Mouse (Mus musculus) neural tube, embryonic 14.5 days (tissue): ENCODE measurements around the gene Tmem200a. TPM values are rescaled to one million over a fixed set of nuclear protein-coding genes. Genes with fewer than 3 reads are reported as not detected.

Experiments
- ATAC-seq: fragments of 200-750 bp; cut with Nextera tagmentation; 2 replicates; pipeline ENCODE4 v1.8.0; 2017; ENCODE audit warnings: low read depth, mild to moderate bottlenecking, moderate TSS enrichment, moderate library complexity
- H3K27ac ChIP-seq: fragments of 300-500 bp; sonication (generic); 2 replicates; pipeline ENCODE4 v1.5.1; 2014; ENCODE audit warnings: low read depth, mild to moderate bottlenecking, control low read depth, low read length, moderate library complexity, mixed read lengths
- H3K27me3 ChIP-seq: fragments of 300-500 bp; sonication (generic); 2 replicates; pipeline ENCODE4 v1.6.1; 2014; ENCODE audit warnings: low read length; ENCODE audit not compliant: control insufficient read depth, insufficient read depth
- H3K36me3 ChIP-seq: fragments of 300-500 bp; sonication (generic); 2 replicates; pipeline ENCODE4 v1.6.1; 2014; ENCODE audit warnings: low read length, mixed read lengths; ENCODE audit not compliant: control insufficient read depth, insufficient read depth
- H3K4me1 ChIP-seq: fragments of 300-500 bp; sonication (generic); 2 replicates; pipeline ENCODE4 v1.6.1; 2014; ENCODE audit warnings: low read length; ENCODE audit not compliant: control insufficient read depth, insufficient read depth
- H3K4me2 ChIP-seq: fragments of 300-500 bp; sonication (generic); 2 replicates; pipeline ENCODE4 v1.6.1; 2014; ENCODE audit warnings: mild to moderate bottlenecking, low read depth, low read length, control low read depth
- H3K4me3 ChIP-seq: fragments of 300-500 bp; sonication (generic); 2 replicates; pipeline ENCODE4 v1.5.1; 2014; ENCODE audit warnings: low read depth, low read length, control low read depth, mixed read lengths
- H3K9ac ChIP-seq: fragments of 300-500 bp; sonication (generic); replicated peaks from 2 replicates; pipeline ENCODE4 v1.6.1; 2014; ENCODE audit warnings: low read depth, mild to moderate bottlenecking, control low read depth, low read length, mixed read lengths
- H3K9me3 ChIP-seq: fragments of 300-500 bp; sonication (generic); 2 replicates; pipeline ENCODE4 v1.6.1; 2016; ENCODE audit warnings: low read length; ENCODE audit not compliant: control insufficient read depth
- WGBS: fragments of 180-500 bp; shearing (Covaris S2); extraction: QIAGEN DNeasy Blood & Tissue Kit; methylation state at CpG from one replicate; pipeline ENCODE4 v1.1.7; 2014; 5-methylcytosine and 5-hydroxymethylcytosine counted together
- polyA plus RNA-seq: library from polyadenylated mRNA; unstranded; fragments of >200 nt; fragmentation: Nextera tagmentation; extraction: Ambion mirVana; gene quantifications from 2 replicates; pipeline ENCODE4 v1.2.1, GENCODE M21; 2014

Tmem200a gene
- polyA plus RNA-seq, 1 experiment from 2014 or later, result 22.6 TPM

- peak overlapping the region; percentile 80 for H3K4me3 ChIP-seq
- peaks cover 7% of the 10 kb centered on the region; the same call in 1 of the 2 replicates for H3K4me1 ChIP-seq
- 77% methylated on average over 9 of the region's 9 CpGs for WGBS
- H3K27ac ChIP-seq, result no peak overlapping the region
- no peaks in the 10 kb centered on the region for H3K9me3 ChIP-seq
- ATAC-seq, result no peak
- no peaks in the 10 kb centered on the region for H3K36me3 ChIP-seq
- H3K9ac ChIP-seq, result no peak overlapping the region
- H3K27me3 ChIP-seq, result no peaks in the 10 kb centered on the region
- H3K4me2 ChIP-seq, result peak overlapping the region; percentile 78
Measured at GRCm38 (mm10) chr10:26076949-26077348, 1.9 kb downstream of the Tmem200a start.

DNA sequence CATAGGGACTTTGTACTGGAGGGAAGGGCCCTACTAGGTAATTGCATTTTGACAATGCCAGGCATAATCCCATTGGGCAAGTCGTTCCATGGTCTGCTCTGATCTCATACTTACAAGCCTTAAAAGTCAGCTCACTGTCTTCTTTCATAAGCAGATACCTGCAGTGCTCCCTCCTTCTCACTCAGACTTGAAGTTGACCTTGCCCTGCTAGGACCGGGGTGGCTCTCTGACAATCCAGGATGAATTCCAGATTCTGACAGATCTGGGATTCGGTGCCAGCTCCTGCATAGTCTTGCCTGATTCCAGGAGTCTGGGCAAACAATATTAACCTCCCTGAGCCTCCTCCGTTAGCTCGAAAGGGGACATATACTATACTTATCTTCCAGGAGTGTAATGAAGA, 6.9 kb downstream of the Tmem200a start:
- Histone ChIP-seq H3K27ac (no peak overlapping the region), H3K27me3 (no peaks in the 10 kb centered on the region), H3K4me2 (no peak overlapping the region), H3K9ac (no peak overlapping the region), H3K4me3 (no peak overlapping the region), H3K4me1 (peaks cover 9% of the 10 kb centered on the region; the same call in 1 of the 2 replicates), H3K9me3 (no peaks in the 10 kb centered on the region), H3K36me3 (no peaks in the 10 kb centered on the region)
- 87% methylated on average over 5 of the region's 5 CpGs for WGBS
- ATAC-seq, result no peak

DNA sequence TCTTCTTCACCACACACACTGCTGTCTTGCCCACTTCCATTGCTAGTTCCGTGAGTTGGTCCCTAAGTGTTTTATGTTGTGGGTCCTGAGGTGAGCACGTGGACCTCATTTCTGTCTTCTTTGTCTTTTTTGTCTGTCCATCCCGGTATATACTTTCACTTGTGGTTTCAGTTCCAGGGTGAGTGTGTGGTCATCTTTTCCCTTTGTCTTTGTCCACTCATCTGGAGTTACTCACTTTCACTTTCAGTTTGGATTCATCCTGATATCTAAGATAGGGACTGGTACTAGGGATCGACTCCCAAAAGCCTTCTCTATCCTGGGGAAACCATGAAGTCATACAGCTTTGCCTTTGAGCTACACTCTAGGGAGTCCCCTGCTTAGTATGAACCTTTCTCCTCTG, 15.8 kb downstream of the Tmem200a start:
- no peaks in the 10 kb centered on the region for H3K36me3 ChIP-seq
- no peaks in the 10 kb centered on the region for H3K4me1 ChIP-seq
- WGBS, result 88% methylated on average over 4 of the region's 4 CpGs
- H3K4me3 ChIP-seq, result no peak overlapping the region
- H3K9me3 ChIP-seq, result no peaks in the 10 kb centered on the region
- H3K27me3 ChIP-seq, result no peaks in the 10 kb centered on the region
- H3K27ac ChIP-seq, result no peak overlapping the region
- ATAC-seq, result no peak
- H3K4me2 ChIP-seq, result no peak overlapping the region
- no peak overlapping the region for H3K9ac ChIP-seq

DNA sequence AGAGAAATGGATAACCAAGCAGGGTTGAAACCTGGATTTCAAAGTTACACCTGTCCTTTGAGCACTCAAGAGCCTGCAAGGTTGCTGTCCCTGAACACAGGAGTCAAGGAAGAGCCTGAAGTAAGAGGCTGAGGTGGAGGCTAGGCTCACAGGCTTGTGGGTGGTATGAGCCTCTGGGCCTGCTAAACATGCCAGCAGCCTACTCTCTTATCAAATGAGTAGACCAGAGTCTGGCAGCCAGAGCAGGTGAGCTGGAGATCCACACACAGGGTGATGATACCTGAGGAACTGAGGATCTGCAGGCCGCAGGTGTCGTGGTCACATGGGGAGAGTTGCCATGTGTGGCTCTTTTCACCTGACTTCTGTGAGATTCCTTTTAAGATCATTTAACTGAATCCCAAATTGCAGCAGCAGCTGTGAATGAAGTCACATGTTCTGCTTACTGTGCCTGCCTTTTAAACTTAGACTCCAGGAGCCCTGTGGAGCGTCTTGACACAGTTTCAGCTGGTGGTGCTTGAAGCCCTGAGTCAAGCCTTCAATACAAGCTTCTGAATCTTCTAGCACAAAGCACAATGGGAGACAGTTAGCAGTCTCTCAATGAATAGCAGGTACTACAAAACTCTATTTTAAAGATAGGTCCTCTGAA, 19.1 kb downstream of the Tmem200a start:
- no peaks in the 10 kb centered on the region for H3K27me3 ChIP-seq
- no peak overlapping the region for H3K27ac ChIP-seq
- no peak overlapping the region for H3K9ac ChIP-seq
- H3K36me3 ChIP-seq, result no peaks in the 10 kb centered on the region
- H3K4me1 ChIP-seq, result no peaks in the 10 kb centered on the region
- H3K4me2 ChIP-seq, result no peak overlapping the region
- H3K4me3 ChIP-seq, result no peak overlapping the region
- 88% methylated on average over 3 of the region's 3 CpGs for WGBS
- no peaks in the 10 kb centered on the region for H3K9me3 ChIP-seq
- no peak for ATAC-seq

DNA sequence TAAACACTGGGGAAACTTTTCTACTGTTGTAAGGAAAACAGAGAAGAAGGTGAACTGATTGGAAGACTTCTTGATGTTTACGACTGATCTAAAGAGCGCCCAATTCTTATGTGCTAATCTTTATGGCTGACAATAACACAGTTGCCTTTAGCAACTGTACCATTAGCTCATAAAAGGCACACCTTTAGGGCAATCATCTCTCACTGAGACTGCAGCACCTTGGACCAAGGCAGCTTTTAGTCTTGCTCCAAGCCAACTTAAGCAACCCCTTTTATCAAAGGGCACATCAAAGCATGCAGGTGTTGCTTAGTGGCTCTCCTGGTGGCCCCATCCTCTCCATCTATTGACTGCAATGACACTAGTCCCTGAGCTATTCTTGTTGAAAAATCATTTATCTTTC, 27.7 kb downstream of the Tmem200a start:
- no peak overlapping the region for H3K9ac ChIP-seq
- no peak overlapping the region for H3K27ac ChIP-seq
- H3K4me2 ChIP-seq, result no peak overlapping the region
- 78% methylated on average over 2 of the region's 2 CpGs for WGBS
- H3K36me3 ChIP-seq, result no peaks in the 10 kb centered on the region
- no peaks in the 10 kb centered on the region for H3K4me1 ChIP-seq
- H3K27me3 ChIP-seq, result no peaks in the 10 kb centered on the region
- H3K9me3 ChIP-seq, result no peaks in the 10 kb centered on the region
- no peak overlapping the region for H3K4me3 ChIP-seq
- no peak for ATAC-seq

GRCm38 (mm10) chr10:26034931-26035330, 43.9 kb downstream of the Tmem200a start:
- no peak overlapping the region for H3K4me2 ChIP-seq
- no peak overlapping the region for H3K9ac ChIP-seq
- H3K27ac ChIP-seq, result no peak overlapping the region
- no peaks in the 10 kb centered on the region for H3K36me3 ChIP-seq
- H3K27me3 ChIP-seq, result no peaks in the 10 kb centered on the region
- no peak; the same call in 1 of the 2 replicates for ATAC-seq
- no peaks in the 10 kb centered on the region for H3K9me3 ChIP-seq
- no peak overlapping the region for H3K4me3 ChIP-seq
- no peaks in the 10 kb centered on the region for H3K4me1 ChIP-seq
- 86% methylated on average over 5 of the region's 5 CpGs for WGBS

GRCm38 (mm10) chr10:26018740-26019139, 60.1 kb downstream of the Tmem200a start:
- Histone ChIP-seq H3K27me3 (no peaks in the 10 kb centered on the region), H3K36me3 (no peaks in the 10 kb centered on the region), H3K27ac (no peak overlapping the region), H3K4me1 (no peaks in the 10 kb centered on the region), H3K9me3 (no peaks in the 10 kb centered on the region), H3K4me2 (no peak overlapping the region), H3K4me3 (no peak overlapping the region), H3K9ac (no peak overlapping the region)
- 75% methylated on average over 3 of the region's 3 CpGs for WGBS
- no peak for ATAC-seq

DNA sequence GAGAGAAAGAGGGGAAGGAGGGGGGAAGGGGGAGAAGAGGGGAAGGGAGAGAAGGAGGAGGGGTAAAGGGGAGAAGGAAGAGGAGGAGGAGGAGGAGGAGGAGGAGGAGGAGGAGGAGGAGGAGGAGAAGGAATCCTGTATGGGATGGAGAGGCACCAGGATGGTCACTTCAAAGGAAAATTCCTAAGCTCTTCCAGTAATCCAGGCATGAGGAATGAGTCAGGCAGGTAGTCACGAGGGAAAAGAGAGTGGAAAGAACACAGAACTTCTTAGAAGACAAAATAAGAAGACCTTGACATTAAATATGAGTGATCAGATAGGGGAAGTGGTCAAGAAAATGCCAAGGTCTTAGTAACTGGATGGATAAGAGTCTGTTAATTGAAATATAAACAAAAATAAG, 64.6 kb downstream of the Tmem200a start:
- 72% methylated on average over 1 of the region's 1 CpGs for WGBS
- ATAC-seq, result no peak
- Histone ChIP-seq H3K27ac (no peak overlapping the region), H3K4me1 (no peaks in the 10 kb centered on the region), H3K36me3 (no peaks in the 10 kb centered on the region), H3K9me3 (no peaks in the 10 kb centered on the region), H3K4me2 (no peak overlapping the region), H3K4me3 (no peak overlapping the region), H3K27me3 (no peaks in the 10 kb centered on the region), H3K9ac (no peak overlapping the region)

DNA sequence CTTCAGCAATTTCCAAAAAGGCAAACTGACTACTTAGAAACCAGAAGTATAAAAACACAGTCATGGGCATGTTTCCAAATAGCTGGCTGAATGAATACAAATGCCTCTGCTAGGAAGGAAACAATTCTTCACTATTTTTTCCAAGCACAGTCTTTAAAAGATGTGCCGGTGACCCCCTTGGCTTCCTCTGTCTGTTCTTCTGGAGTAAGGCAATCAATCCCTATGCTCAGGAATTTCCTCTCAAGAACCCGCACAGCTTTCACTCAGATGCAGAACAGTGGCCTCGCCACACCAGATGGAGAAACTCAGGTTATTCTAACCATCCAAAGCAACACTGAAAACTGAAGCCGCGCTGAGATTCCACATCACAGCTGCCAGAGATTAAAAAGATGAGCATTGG, 69.9 kb downstream of the Tmem200a start:
- no peak overlapping the region for H3K27ac ChIP-seq
- no peaks in the 10 kb centered on the region for H3K9me3 ChIP-seq

More for the DNA sequence above, 69.9 kb downstream of the Tmem200a start:
- H3K4me3 ChIP-seq, result no peak overlapping the region
- H3K4me2 ChIP-seq, result no peak overlapping the region
- no peak overlapping the region for H3K9ac ChIP-seq
- 65% methylated on average over 5 of the region's 5 CpGs for WGBS
- no peak for ATAC-seq
- no peaks in the 10 kb centered on the region for H3K27me3 ChIP-seq
- no peaks in the 10 kb centered on the region for H3K4me1 ChIP-seq
- no peaks in the 10 kb centered on the region for H3K36me3 ChIP-seq
